Mouse (Mus musculus): ENCODE measurements around the gene Rbm17. TPM values are rescaled to one million over a fixed set of nuclear protein-coding genes. Genes with fewer than 3 reads are reported as not detected.
"Not testable (repeated sequence)": the region's sequence is repeated elsewhere in the genome, so short reads cannot be mapped to it uniquely, and the experiment has no call there.

Rbm17 gene
- total and polyA plus RNA-seq, 2 experiments = 19.5 to 73.6 TPM

DNA sequence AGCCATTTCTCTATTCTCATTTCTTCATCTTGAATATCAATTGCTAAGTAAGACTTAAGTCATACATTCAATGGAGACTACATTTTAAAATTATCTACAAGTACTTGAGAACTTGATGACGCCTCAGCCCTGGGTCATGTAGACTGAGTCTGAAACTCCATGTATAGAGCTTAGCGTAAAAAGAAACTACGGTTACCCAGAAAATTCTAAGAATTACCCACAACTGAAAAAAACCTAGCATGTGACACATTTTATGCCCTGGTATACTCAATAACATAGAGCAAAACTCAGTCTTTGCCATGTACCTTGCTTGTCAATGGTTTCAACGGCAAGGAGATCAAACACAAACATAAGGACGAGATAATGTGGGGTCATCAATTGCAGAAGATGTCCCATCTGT is 21.9 kb upstream of the Rbm17 start, which contains the start of gene Gm17490:
Gene Gm17490, minus strand, starts transcription at position 375 of the 400 bp plus-strand sequence.
- H3K79me2 ChIP-seq (ENCODE audit: control insufficient read depth, insufficient read depth, low read length) = no peaks in the 10 kb centered on the region
- H3K4me1 ChIP-seq (ENCODE audit: control insufficient read depth, insufficient read depth, low read length) = no peaks in the 10 kb centered on the region
- DNase-seq (ENCODE audit: extremely low read depth, low read depth, low spot score) = no peak
- H3K9ac ChIP-seq (ENCODE audit: low read depth, low read length) = no peak within 1 kb of the TSS
- H3K4me3 ChIP-seq (ENCODE audit: insufficient read depth, low read depth, low read length) = no peak within 1 kb of the TSS
- TF ChIP-seq POLR2A (IDR thresholded peaks at IDR 0.05; ENCODE audit: extremely low read depth, insufficient read depth, low read length) (no peak), CTCF (IDR thresholded peaks at IDR 0.05; ENCODE audit: low read depth, low read length) (no peak)
- no peak within 1 kb of the TSS for H3K27ac ChIP-seq (replicated peaks; ENCODE audit: insufficient read depth, low read depth, low read length)
- H3K27me3 ChIP-seq (ENCODE audit: control insufficient read depth, insufficient read depth, low read length) = no peaks in the 10 kb centered on the region; the same call in 1 of the 2 replicates
- no peaks in the 10 kb centered on the region for H3K36me3 ChIP-seq (ENCODE audit: control insufficient read depth, insufficient read depth, low read length)
- WGBS = 93% methylated on average over 5 of the region's 5 CpGs

DNA sequence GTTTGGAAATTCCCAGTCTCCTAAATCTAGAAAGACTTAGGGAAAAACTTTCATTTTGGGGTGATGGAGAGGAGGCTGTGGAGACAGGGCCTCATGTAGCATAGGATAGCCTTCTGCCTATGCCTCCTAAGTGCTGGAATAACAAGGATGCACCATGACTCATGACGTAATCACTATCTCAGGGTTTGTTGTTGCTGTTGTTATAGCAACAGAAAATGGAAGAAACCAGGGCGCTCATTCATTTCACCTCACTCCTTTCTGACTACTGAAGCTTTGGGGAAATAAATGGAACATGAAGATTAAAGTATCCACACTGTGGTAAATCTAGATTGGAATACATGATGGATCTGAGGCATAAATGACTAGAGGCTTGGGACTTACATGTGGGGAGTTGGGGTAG is 19.8 kb upstream of the Rbm17 start:
- no peak overlapping the region for H3K4me3 ChIP-seq (ENCODE audit: insufficient read depth, low read depth, low read length)
- no peaks in the 10 kb centered on the region for H3K36me3 ChIP-seq (ENCODE audit: control insufficient read depth, insufficient read depth, low read length)
- no peaks in the 10 kb centered on the region for H3K79me2 ChIP-seq (ENCODE audit: control insufficient read depth, insufficient read depth, low read length)
- H3K9ac ChIP-seq (ENCODE audit: low read depth, low read length) = no peak overlapping the region
- WGBS = 81% methylated on average over 2 of the region's 2 CpGs
- no peaks in the 10 kb centered on the region for H3K4me1 ChIP-seq (ENCODE audit: control insufficient read depth, insufficient read depth, low read length)
- TF ChIP-seq CTCF (IDR thresholded peaks at IDR 0.05; ENCODE audit: low read depth, low read length) = no peak
- no peak for TF ChIP-seq POLR2A (IDR thresholded peaks at IDR 0.05; ENCODE audit: extremely low read depth, insufficient read depth, low read length)
- H3K27ac ChIP-seq (replicated peaks; ENCODE audit: insufficient read depth, low read depth, low read length) = no peak overlapping the region
- DNase-seq (ENCODE audit: extremely low read depth, low read depth, low spot score) = no peak
- no peaks in the 10 kb centered on the region for H3K27me3 ChIP-seq (ENCODE audit: control insufficient read depth, insufficient read depth, low read length)

DNA sequence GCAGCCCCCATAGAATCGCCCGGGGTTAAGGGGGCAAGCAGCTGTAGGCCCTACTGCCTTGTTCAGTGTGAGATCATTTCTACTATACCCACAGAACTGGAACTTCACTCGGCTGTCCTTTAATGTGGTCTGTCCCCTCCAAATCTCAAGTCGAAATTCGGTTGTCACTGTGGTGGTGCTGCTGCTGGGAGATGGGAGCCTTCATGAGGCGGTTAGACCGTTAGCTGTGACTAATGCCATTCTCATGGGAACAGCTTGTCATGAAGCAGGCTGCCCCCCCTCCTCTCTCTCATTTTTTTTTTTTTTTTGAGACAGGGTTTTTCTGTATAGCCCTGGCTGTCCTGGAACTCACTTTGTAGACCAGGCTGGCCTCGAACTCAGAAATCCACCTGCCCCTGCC is 19.2 kb upstream of the Rbm17 start:
- Histone ChIP-seq H3K27ac (replicated peaks; ENCODE audit: insufficient read depth, low read depth, low read length) (no peak overlapping the region), H3K9ac (ENCODE audit: low read depth, low read length) (no peak overlapping the region), H3K79me2 (ENCODE audit: control insufficient read depth, insufficient read depth, low read length) (no peaks in the 10 kb centered on the region), H3K36me3 (ENCODE audit: control insufficient read depth, insufficient read depth, low read length) (no peaks in the 10 kb centered on the region), H3K4me1 (ENCODE audit: control insufficient read depth, insufficient read depth, low read length) (no peaks in the 10 kb centered on the region), H3K27me3 (ENCODE audit: control insufficient read depth, insufficient read depth, low read length) (no peaks in the 10 kb centered on the region), H3K4me3 (ENCODE audit: insufficient read depth, low read depth, low read length) (no peak overlapping the region)
- no peak for DNase-seq (ENCODE audit: extremely low read depth, low read depth, low spot score)
- TF ChIP-seq POLR2A (IDR thresholded peaks at IDR 0.05; ENCODE audit: extremely low read depth, insufficient read depth, low read length) (no peak), CTCF (IDR thresholded peaks at IDR 0.05; ENCODE audit: low read depth, low read length) (no peak)
- WGBS = 89% methylated on average over 8 of the region's 8 CpGs

- Histone ChIP-seq H3K27me3 (ENCODE audit: control insufficient read depth, insufficient read depth, low read length) (no peaks in the 10 kb centered on the region), H3K79me2 (ENCODE audit: control insufficient read depth, insufficient read depth, low read length) (no peaks in the 10 kb centered on the region), H3K4me1 (ENCODE audit: control insufficient read depth, insufficient read depth, low read length) (no peaks in the 10 kb centered on the region), H3K9ac (ENCODE audit: low read depth, low read length) (no peak overlapping the region), H3K36me3 (ENCODE audit: control insufficient read depth, insufficient read depth, low read length) (no peaks in the 10 kb centered on the region), H3K27ac (replicated peaks; ENCODE audit: insufficient read depth, low read depth, low read length) (no peak overlapping the region), H3K4me3 (ENCODE audit: insufficient read depth, low read depth, low read length) (no peak overlapping the region)
- DNase-seq (ENCODE audit: extremely low read depth, low read depth, low spot score) = no peak
- 77% methylated on average over 2 of the region's 2 CpGs for WGBS
- TF ChIP-seq CTCF (IDR thresholded peaks at IDR 0.05; ENCODE audit: low read depth, low read length) (no peak), POLR2A (IDR thresholded peaks at IDR 0.05; ENCODE audit: extremely low read depth, insufficient read depth, low read length) (no peak)
Observed at GRCm38 (mm10) chr2:11619598-11619997, 15.6 kb upstream of the Rbm17 start.

- Histone ChIP-seq H3K4me1 (ENCODE audit: control insufficient read depth, insufficient read depth, low read length) (no peaks in the 10 kb centered on the region), H3K27ac (replicated peaks; ENCODE audit: insufficient read depth, low read depth, low read length) (no peak overlapping the region), H3K27me3 (ENCODE audit: control insufficient read depth, insufficient read depth, low read length) (no peaks in the 10 kb centered on the region), H3K79me2 (ENCODE audit: control insufficient read depth, insufficient read depth, low read length) (no peaks in the 10 kb centered on the region), H3K9ac (ENCODE audit: low read depth, low read length) (no peak overlapping the region), H3K4me3 (ENCODE audit: insufficient read depth, low read depth, low read length) (no peak overlapping the region), H3K36me3 (ENCODE audit: control insufficient read depth, insufficient read depth, low read length) (no peaks in the 10 kb centered on the region)
- no peak for DNase-seq (ENCODE audit: extremely low read depth, low read depth, low spot score)
- TF ChIP-seq CTCF (IDR thresholded peaks at IDR 0.05; ENCODE audit: low read depth, low read length) = no peak
- 92% methylated on average over 9 of the region's 9 CpGs for WGBS
Observed at GRCm38 (mm10) chr2:11616846-11617245, 12.9 kb upstream of the Rbm17 start.

DNA sequence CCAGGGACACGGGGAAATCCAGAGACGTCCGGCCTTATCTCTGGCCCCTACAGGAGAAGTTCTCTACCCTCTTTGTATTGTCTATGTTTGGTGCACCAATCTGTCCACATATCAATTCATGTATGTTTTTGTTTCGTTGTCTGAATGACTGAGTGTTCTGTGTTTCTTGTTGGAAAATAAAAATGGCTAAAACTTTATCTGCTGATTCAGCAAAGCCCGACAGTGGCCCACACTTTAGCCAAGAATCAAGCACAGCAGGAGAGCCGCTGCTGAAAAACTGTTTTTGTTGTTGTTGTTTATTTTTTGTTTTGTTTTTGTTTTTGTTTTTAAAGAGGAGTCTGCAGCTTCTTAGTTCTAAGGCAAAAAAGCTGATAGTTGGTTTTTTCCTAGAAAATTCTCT is 9.0 kb upstream of the Rbm17 start:
- not testable (repeated sequence) for DNase-seq (ENCODE audit: extremely low read depth, low read depth, low spot score)

GRCm38 (mm10) chr2:11606718-11607117 is 2.8 kb upstream of the Rbm17 start:
- not testable (repeated sequence) for H3K36me3 ChIP-seq (ENCODE audit: control insufficient read depth, insufficient read depth, low read length); H3K27me3 ChIP-seq (ENCODE audit: control insufficient read depth, insufficient read depth, low read length); DNase-seq (ENCODE audit: extremely low read depth, low read depth, low spot score); H3K27ac ChIP-seq (replicated peaks; ENCODE audit: insufficient read depth, low read depth, low read length); H3K9ac ChIP-seq (ENCODE audit: low read depth, low read length); H3K4me3 ChIP-seq (ENCODE audit: insufficient read depth, low read depth, low read length); H3K4me1 ChIP-seq (ENCODE audit: control insufficient read depth, insufficient read depth, low read length)
- peaks cover 11% of the 10 kb centered on the region; the same call in 1 of the 2 replicates for H3K79me2 ChIP-seq (ENCODE audit: control insufficient read depth, insufficient read depth, low read length)
- 81% methylated on average over 4 of the region's 4 CpGs for WGBS

More for the DNA sequence above, 9.0 kb upstream of the Rbm17 start:
- H3K27ac ChIP-seq (replicated peaks; ENCODE audit: insufficient read depth, low read depth, low read length); H3K79me2 ChIP-seq (ENCODE audit: control insufficient read depth, insufficient read depth, low read length); H3K36me3 ChIP-seq (ENCODE audit: control insufficient read depth, insufficient read depth, low read length); H3K9ac ChIP-seq (ENCODE audit: low read depth, low read length); H3K4me3 ChIP-seq (ENCODE audit: insufficient read depth, low read depth, low read length); H3K27me3 ChIP-seq (ENCODE audit: control insufficient read depth, insufficient read depth, low read length); H3K4me1 ChIP-seq (ENCODE audit: control insufficient read depth, insufficient read depth, low read length): not testable (repeated sequence)
- WGBS = 82% methylated on average over 6 of the region's 6 CpGs
